Mouse (Mus musculus) liver, adult (tissue): Measurements from ENCODE around the gene Gpr75.

ENCODE experiments used
- GATA4 ChIP-seq: IDR thresholded peaks from 2 replicates; pipeline ENCODE4 v1.6.1; 2014; ENCODE audit warnings: mild to moderate bottlenecking, low read length; ENCODE audit not compliant: insufficient replicate concordance

The Gpr75 gene

DNA sequence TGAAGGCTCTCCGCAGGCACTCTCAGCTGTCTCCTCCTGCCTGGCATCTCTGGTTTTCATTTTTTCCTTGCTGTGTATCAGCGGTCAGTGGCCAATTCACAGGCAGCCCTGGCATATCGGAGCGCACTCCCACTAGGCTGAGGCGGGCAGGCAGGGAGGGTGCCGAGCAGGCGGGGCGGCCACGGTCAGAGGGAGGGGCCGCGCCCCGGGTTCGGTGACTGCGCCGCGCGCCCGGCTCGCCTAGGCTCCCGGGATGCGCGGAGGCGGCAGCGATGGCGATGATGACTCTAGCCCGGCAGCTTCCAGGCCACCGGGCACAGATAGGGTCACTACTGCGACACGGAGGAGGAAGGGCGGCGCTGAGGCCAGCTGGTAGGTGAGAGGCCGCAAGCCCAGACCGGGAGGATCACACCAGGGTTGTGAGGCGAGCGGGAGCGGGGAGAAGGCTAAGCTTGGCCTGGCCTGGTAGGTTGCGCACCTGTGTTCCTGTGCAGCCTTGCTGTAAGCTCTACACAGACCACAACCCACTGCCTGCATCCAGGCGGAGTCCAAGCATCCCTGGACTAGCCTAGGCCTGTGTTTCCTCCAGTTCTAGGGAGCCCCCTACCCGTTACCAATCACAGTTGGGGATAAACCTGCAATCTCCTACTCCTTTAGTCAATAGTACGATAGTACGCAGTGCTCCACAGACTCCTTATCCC lies at the start of gene Gpr75, which contains the start of gene Asb3:
TSS of gene Gpr75 (plus strand) at position 188 of the 701 bp plus-strand sequence.
TSS of gene Asb3 (plus strand) at position 246 of the 701 bp plus-strand sequence.
- no peak for TF ChIP-seq GATA4

DNA sequence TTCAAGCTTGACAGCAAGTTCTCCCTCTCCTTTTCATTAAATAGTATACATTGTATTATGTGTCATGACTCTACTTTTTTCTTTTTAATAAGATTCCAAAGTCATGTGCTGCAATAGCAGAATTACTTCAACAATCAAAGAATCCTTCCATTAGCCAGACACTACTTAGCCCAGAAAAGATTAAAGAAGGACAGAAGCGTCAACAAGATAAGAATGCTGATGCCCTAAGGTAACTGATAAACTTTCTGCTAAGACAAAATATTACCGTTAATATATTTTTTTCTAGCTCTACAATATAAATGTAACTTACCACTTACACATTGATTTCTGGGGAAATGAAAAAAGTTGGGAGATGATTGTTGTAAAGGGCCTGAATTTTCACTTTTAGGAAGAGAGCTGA lies 46.4 kb upstream of the Gpr75 start:
- no peak for TF ChIP-seq GATA4

DNA sequence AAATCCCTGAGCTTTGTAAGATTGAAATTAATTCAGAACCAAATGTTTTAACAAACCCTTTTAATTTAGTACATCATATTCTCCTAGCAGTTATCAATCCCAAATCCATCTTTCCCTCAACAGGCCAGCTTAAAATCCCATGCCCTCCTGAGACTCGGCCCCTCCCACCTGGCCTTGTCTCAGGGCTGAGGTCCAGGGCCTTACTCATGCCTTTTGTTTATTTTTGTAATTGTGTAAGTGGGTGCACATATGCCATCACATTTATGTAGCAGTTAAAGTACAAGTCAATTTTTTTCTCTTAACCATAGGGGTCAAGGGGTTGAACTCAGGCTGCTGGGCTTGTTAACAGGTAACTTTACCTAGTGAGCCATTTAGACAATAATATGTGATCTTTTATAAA lies 40.8 kb upstream of the Gpr75 start:
- no peak for TF ChIP-seq GATA4

DNA sequence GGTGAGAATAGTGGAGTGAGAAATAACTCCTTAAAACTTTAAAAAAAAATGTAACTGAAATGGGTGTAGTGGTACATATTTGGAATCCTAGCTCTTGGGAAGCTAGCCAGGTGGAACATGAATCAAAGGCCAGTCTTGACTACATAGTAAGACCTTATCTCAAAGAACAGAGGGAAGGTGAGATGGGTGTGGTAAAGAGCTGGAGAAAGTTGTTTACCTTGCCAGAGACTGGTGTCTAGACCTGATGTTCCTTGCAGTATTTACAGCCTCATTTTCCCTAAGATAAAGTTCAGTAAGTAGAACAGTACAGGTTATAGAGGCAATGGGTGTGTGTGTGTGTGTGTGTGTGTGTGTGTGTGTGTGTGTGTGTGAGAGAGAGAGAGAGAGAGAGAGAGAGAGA lies 12.7 kb upstream of the Gpr75 start:
- TF ChIP-seq GATA4: no peak

DNA sequence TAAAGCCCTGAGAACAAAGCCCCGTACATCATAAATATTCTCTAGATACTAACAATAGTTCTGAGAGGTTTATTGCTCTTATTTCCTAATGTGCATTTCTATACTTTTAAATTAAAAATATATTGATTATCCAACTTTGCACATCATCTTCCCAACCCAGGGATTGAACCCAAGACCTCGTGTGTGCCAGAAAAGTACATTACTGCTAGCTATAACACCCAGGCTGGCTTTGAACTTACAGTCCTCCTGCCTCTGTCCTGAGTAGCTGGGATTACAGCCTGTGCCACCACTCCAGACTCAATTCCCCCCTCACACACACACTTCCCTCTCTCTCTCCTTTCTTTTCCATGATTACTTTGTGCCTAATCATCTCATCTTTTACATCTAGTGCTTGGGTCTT lies 3.0 kb downstream of the Gpr75 start:
- TF ChIP-seq GATA4: no peak

DNA sequence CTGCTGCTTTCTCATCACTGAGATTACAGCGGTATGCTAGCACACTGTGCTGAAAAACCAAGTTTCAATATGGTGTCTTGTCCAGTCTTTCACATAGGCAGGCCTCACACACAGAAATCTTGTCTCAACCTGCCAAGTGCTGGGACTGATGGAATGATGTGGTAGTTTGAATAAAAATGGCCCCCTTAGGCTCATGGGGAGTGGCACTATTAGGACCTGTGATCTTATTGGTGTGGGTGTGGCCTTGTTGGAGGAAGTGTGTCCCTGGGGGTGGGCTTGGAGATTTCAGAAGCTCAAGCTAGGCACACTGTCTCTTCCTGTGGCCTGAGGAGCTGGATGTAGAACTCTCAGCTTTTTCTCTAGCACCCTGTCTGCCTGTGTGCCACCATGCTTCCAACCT lies 11.0 kb downstream of the Gpr75 start:
- TF ChIP-seq GATA4: no peak

DNA sequence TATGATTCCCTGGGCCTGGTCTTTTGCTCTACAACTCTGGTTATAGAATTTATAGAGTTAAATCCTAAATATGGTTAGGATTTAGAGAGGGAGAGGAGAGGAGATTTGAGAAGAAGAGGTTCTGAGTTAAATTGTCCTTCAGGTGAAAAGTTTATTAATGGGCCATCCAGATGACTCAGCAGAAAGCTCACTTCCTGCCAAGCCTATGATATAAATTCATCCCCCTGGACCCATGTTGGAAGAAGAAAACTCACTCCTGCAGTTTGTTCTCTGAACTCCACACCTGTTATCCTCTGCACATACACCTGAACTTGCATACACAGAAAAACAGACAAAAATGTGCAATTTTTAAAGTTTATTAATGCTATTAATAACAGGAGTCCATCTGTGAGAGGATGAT lies 14.2 kb downstream of the Gpr75 start:
- TF ChIP-seq GATA4: no peak

DNA sequence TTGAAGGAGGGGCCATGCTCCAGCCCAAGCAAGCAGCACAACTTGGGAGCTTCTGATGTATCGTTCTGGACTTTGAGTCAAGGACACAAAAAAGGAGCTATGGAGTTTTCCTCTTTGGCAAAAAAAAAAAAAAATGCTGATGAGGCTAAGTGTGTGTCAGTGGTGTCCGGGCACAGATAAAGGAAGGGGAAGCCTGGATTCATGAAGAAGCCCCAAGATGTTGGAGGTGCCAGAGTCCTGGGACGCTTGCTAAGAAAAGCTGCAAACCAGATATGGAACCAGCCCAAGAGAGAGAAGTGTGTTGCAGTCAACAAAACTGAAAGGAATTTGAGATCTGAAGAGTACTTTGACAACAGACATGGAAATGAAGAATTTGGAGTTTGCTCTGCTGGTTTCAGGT lies 27.2 kb downstream of the Gpr75 start:
- TF ChIP-seq GATA4: no peak

DNA sequence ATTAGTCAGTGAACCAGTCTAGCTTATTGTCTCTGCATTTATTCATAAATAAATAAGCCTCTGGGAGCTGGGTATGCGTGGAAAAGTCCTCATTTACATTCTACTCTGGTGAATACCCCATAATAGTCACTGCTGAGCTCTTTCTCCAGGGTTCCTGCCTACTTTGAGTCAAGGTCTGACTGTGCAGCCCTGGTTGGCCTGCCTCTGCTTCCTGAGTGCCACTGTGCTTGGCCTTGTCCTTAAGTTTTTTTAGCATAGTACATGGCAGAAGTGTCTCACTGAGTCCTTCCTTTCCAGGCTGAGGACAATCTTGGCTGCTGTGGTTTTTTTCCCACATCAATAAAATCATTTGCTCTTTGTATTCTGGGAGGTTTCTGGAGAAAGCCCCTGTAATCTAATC lies 35.5 kb downstream of the Gpr75 start:
- no peak for TF ChIP-seq GATA4

DNA sequence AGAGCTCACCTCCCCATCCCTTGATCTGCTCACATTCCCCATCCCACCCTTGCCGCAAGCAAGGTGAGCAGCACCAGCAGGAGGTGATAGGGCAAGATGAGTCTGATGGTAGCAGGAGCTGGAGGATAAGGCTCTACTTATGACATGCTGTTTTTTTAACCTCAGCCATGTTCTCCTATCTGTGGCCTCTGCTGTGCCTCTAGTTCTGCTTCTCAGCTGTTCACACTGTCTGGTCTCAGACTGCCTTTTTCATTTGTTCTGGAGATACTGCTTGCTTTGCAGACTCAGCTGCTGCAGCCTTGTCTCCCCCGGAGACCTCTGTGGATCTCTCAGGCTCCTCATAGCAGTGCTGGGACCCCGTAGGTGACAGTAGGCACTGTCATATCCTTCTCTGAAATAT lies 38.1 kb downstream of the Gpr75 start:
- TF ChIP-seq GATA4: no peak

DNA sequence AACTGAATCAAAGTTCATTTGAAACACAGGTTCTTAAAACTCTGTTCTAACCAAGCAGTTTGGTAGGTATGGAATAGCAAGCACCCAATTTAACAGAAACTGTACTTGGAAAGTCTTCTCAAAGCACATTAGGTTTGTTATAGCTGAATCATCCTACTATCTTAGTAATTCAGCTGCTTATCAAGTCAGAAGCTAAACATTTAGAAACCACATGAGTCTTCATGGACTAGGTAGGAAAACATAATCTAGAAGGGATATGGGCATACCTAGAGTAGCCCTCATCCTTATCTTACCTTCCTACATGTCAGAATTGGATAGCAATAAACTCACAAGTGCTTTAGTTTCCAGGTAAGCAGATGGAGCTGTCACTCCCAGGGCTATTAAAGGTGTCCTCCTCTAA lies 42.9 kb downstream of the Gpr75 start:
- TF ChIP-seq GATA4: no peak

DNA sequence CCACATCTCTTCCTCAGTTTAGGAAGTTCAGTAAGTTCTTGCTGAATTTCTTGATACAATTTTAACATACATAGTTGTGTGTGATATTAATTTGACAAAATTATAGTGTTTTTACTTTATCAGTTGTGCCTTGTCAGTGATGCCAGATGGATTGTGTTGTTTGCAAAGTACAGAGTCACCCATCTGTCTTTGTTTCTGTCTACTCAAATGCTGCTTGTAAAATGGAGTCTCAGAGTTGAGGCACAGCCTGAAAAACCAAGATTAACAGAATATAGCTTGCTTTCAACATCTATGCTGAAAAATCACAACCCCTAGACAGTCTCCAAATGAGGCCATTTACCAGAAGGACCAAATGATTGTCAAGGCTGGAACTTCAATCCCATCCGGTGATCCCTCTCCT lies 43.3 kb downstream of the Gpr75 start:
- no peak for TF ChIP-seq GATA4
